Mouse (Mus musculus) frontal cortex, postnatal 36 days (tissue): ENCODE data around the gene Mucl2.
"Not testable (repeated sequence)": the region's sequence is repeated elsewhere in the genome, so short reads cannot be mapped to it uniquely, and the experiment has no call there.

Source experiments
- DNase-seq, 2 experiments: peaks; one replicate each; pipeline ENCODE4 v3.0.0; 2022; ENCODE audit warnings: low spot score in 2 of 2

The Mucl2 gene

DNA sequence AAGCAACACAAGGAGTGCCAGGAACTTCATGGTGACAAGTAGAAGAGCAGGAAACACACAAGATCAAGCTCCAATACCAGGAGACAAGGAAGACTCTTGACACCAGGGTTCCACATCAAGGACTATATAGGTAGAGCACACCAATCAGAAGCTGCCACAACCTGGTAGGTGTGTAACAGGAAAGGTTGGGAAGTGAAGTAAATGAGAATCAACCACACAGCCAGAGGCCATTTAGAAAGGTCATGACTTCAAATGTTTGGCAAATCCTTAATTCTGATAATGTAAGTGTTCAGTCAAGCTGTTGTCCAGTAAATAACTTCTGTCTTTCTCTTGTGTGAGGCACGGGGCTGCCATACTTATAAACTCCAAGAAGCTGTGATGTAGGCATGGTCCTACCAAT, at the start of gene Mucl2:
Gene Mucl2 (minus strand): TSS at position 101 of the 400 bp plus-strand sequence.
- no peak for DNase-seq

DNA sequence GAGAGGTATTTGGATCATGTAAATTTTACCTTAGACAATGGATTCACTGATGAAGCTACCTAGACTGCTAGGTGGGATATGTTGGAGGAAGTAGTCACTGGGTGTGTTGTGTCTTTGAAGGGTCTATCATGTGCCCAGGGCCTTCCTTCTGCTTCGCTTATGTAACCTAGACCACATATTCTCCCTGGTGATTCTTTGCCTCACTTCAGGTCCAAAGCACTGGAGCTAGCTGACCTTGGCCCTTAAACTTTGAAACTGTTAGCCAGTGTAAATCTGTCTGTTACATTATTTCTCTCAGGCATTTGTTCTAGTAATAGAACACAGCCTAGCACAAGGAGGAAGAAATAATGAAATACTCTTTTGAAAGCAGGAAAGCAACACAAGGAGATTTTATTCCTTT, 13.9 kb upstream of the Mucl2 start:
- DNase-seq, result not testable (repeated sequence)
